Mouse (Mus musculus) thymus, adult 2 months (tissue): ENCODE measurements around the gene Arid1a.

Experiments used
- CTCF ChIP-seq: fragments of 200-500 bp; IDR thresholded peaks from 2 replicates; pipeline ENCODE4 v1.5.1; 2012; ENCODE audit warnings: mild to moderate bottlenecking, control low read depth, low read length, moderate library complexity, borderline replicate concordance; ENCODE audit not compliant: control insufficient read depth, poor library complexity, insufficient read depth; ENCODE audit errors: extremely low read depth
- POLR2A ChIP-seq: fragments of 200-500 bp; IDR thresholded peaks from 2 replicates; pipeline ENCODE4 v1.6.1; 2012; ENCODE audit warnings: mild to moderate bottlenecking, low read length, control low read depth, moderate library complexity; ENCODE audit not compliant: control insufficient read depth, poor library complexity, insufficient read depth; ENCODE audit errors: extremely low read depth

DNA sequence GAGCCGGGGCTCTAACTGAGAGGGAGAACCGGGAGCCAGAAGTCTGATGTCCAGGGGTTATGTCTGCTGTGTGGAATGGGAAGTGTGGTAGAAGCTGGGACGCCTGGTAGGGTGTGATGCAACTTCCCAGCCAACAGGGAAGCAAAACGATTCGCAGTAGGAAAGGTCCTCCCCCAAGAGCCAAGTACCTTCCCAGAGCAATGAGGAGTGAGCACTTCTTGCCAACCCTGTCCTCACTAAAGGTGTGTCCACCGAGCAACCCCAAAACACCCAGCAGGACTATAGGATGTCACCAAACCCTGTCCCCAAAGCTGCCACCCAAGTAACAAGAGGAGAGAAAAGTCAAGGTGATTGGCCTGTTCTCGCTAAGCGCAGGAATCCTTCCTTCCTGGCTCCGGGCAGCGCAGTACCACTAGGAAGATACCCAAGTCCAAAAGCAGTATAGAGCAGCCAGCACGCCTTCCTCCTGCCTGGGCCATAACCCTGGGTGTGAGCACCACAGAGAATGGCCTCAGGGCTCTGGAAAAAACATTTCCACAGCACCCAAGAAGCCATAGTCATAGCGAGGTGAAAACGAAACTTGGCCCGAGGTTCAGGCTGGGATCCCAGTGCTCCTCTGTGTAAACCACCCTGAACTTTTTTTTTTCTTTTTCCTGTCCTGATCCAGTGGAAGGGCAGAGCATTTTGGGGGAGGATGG is 125.3 kb downstream of the Arid1a start:
- TF ChIP-seq CTCF (no peak), POLR2A (no peak)
